Mouse (Mus musculus) C2C12 (cell line): Measurements from ENCODE around the gene Hist1h2bl. TPM values are rescaled to one million over a fixed set of nuclear protein-coding genes. Genes with fewer than 3 reads are reported as not detected.
"Not testable (repeated sequence)": the region's sequence is repeated elsewhere in the genome, so short reads cannot be mapped to it uniquely, and the experiment has no call there.

ENCODE experiments used
- H3K27me3 ChIP-seq: one replicate; pipeline ENCODE4 v1.6.1; 2011; ENCODE audit not compliant: control insufficient read depth, insufficient read depth, insufficient read length
- H3K36me3 ChIP-seq: one replicate; pipeline ENCODE4 v1.6.1; 2011; ENCODE audit not compliant: control insufficient read depth, insufficient read depth
- H3K4me3 ChIP-seq: one replicate; pipeline ENCODE4 v1.5.1; 2011; ENCODE audit warnings: mild to moderate bottlenecking, control low read depth; ENCODE audit not compliant: poor library complexity, insufficient read depth, severe bottlenecking
- H3K79me2 ChIP-seq: one replicate; pipeline ENCODE4 v1.6.1; 2011; ENCODE audit not compliant: control insufficient read depth, insufficient read depth
- H3K79me3 ChIP-seq: one replicate; pipeline ENCODE4 v1.6.1; 2011; ENCODE audit warnings: low read depth, control low read depth
- H3ac ChIP-seq: one replicate; pipeline ENCODE3; 2011; ENCODE audit warnings: low read depth; ENCODE audit not compliant: control insufficient read depth, insufficient read length
- CEBPB ChIP-seq: IDR thresholded peaks from one replicate; pipeline ENCODE4 v1.6.1; 2011; ENCODE audit warnings: low read depth, mild to moderate bottlenecking, control low read depth, moderate library complexity
- CTCF ChIP-seq: IDR thresholded peaks from one replicate; pipeline ENCODE4 v1.5.1; 2011; ENCODE audit not compliant: control insufficient read depth, insufficient read depth, insufficient read length
- FOSL1 ChIP-seq: IDR thresholded peaks from one replicate; pipeline ENCODE4 v1.8.0; 2011; ENCODE audit warnings: mild to moderate bottlenecking, low read length; ENCODE audit not compliant: poor library complexity, insufficient read depth, severe bottlenecking
- MAX ChIP-seq: IDR thresholded peaks from one replicate; pipeline ENCODE4 v1.6.1; 2011; ENCODE audit warnings: mild to moderate bottlenecking, control low read depth
- MYOD1 ChIP-seq: IDR thresholded peaks from one replicate; pipeline ENCODE4 v1.6.1; 2011; ENCODE audit warnings: low read depth; ENCODE audit not compliant: control insufficient read depth, insufficient read length
- MYOG ChIP-seq: IDR thresholded peaks from one replicate; pipeline ENCODE4 v1.6.1; 2011; ENCODE audit not compliant: control insufficient read depth, insufficient read length; ENCODE audit errors: extremely low read depth
- USF1 ChIP-seq: IDR thresholded peaks from one replicate; pipeline ENCODE4 v1.6.1; 2011; ENCODE audit warnings: low read depth, mild to moderate bottlenecking, control low read depth, moderate library complexity
- polyA plus RNA-seq: library from polyadenylated mRNA; unstranded; fragments of >200 nt; fragmentation: generic; extraction: Trizol; gene quantifications from one replicate; pipeline ENCODE4 v1.2.1, GENCODE M21; 2012; ENCODE audit warnings: missing spikeins

The Hist1h2bl gene
- polyA plus RNA-seq, 1 experiment = 9.1 TPM

DNA sequence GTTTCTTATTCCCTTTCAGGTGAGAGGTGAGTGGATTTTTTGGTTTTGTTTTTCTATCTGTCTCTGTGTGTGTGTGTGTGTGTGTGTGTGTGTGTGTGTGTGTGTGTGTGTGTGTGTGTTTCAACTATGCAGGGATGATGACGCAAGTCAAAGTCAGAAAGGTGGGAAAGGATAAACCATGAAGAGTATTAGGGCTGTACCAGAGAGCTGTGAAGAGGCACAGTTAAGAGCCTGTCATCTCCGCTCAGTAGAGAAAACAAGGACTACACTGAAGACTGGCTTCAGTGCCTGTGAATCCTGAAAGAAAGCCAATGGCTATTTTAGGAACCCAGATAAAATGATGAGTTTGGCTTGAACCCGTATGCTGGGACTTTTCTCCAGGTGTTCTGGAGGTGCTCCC, 35.9 kb upstream of the Hist1h2bl start:
- no peak overlapping the region for H3ac ChIP-seq
- no peaks in the 10 kb centered on the region for H3K27me3 ChIP-seq
- peaks cover 9% of the 10 kb centered on the region for H3K79me3 ChIP-seq
- H3K79me2 ChIP-seq = peaks cover 28% of the 10 kb centered on the region
- TF ChIP-seq CEBPB = peak; percentile 33
- no peak for TF ChIP-seq FOSL1
- H3K36me3 ChIP-seq = peaks cover 3% of the 10 kb centered on the region
- no peak overlapping the region for H3K4me3 ChIP-seq

DNA sequence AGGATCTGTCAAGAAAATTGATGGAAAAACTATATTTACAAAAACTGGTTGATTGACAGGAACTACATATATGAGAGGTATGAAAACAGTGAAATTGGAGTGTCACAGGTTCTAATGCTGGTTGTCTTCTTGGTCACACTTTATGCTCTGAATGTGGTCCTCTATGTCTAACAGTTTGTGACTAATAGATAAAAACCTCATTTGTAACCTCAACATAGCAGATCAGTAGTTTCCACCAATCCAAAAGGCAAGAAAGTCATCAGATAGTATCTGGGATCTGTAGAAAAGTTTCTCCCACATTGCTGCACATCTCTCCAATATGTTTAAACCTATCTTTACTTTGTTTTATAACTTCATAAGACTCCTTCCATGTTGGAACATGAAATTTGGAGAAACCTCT, 35.5 kb upstream of the Hist1h2bl start:
- Histone ChIP-seq H3K36me3 (peaks cover 3% of the 10 kb centered on the region), H3K27me3 (no peaks in the 10 kb centered on the region), H3K79me3 (peaks cover 9% of the 10 kb centered on the region), H3ac (no peak overlapping the region), H3K4me3 (no peak overlapping the region), H3K79me2 (peaks cover 28% of the 10 kb centered on the region)
- no peak for TF ChIP-seq CEBPB
- TF ChIP-seq MYOD1 = no peak
- TF ChIP-seq CTCF = no peak

DNA sequence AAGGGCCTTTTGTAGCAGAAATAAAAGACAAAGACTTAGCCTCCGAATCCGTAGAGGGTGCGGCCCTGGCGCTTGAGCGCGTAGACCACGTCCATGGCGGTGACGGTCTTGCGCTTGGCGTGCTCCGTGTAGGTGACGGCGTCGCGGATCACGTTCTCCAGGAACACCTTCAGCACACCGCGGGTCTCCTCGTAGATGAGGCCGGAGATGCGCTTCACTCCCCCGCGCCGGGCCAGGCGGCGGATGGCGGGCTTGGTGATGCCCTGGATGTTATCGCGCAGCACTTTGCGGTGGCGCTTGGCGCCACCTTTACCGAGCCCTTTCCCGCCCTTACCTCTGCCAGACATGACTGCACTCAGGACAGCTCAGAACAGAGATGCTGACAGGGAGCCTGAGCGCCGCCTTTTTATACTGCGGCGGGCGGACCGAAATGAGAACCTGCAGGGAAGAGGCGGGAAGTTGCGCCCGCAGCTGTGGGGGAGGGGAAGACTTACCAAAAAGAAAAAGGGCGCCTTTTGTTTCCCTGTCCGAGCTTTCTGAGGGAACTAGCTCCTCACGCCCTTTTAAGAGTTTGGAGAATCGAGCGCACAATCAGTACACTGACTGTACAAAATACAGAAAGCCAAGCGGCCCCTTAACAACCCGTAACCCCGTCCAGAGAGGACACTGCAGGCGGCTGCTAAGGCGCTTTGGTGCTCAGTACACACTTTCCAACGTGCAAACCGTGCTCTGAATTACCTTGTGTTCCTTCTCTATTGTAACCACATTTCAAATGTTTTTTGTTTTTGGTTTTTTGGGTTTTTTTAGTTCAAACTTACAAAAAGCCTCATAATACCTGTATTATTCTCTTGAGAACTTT, 34.4 kb upstream of the Hist1h2bl start, which contains the start of gene Hist1h4k:
Gene Hist1h4k (minus strand): TSS at position 347 of the 859 bp plus-strand sequence.
- Histone ChIP-seq H3K79me2 (peaks cover 28% of the 10 kb centered on the region), H3K4me3 (peak within 1 kb of the TSS; percentile 31), H3ac (peak within 1 kb of the TSS; percentile 82)
- H3K36me3 ChIP-seq, H3K79me3 ChIP-seq, H3K27me3 ChIP-seq: not testable (repeated sequence)
- TF ChIP-seq CEBPB = peak; percentile 18

DNA sequence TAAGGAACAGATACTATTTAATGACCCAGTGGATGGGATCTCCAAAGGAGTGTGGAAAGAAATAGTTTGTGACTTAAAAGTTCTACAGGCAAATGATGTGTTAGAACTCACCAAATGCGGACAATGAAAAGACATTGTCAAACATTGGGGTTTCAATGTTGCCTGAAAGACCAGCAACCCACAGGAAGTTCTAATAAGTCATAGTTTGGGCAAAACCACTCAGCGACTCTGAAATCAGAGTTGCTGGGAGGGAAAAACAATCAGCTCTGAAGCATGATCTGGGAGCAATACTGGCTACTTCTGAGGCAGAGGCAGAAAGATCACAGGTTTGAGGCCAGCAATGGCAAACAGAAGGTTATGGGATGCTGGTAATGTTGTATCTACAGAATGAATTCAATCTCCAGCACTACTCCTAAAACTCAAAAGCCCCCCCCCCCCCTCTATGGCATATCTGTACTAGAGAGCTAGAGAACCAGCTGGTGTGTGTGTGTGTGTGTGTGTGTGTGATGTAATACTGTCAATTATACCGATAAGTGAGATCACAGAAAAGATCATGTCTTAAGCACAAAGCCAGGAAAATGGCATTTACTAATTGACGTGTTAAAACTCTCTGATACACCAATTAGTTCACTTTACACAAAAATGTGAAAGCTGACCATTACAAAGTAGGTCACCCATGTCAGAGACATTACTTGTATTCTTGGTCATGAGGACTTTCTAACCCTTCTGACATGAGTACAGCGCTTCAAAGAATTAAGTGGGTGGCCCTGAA, 33.6 kb upstream of the Hist1h2bl start:
- TF ChIP-seq CEBPB (no peak), CTCF (no peak), MYOG (no peak), FOSL1 (no peak), MYOD1 (no peak), USF1 (no peak), MAX (no peak)
- peak overlapping the region; percentile 82 for H3ac ChIP-seq
- H3K36me3 ChIP-seq = peaks cover 3% of the 10 kb centered on the region
- no peaks in the 10 kb centered on the region for H3K27me3 ChIP-seq
- H3K79me2 ChIP-seq = peaks cover 28% of the 10 kb centered on the region
- peaks cover 9% of the 10 kb centered on the region for H3K79me3 ChIP-seq
- peak overlapping the region; percentile 31 for H3K4me3 ChIP-seq

DNA sequence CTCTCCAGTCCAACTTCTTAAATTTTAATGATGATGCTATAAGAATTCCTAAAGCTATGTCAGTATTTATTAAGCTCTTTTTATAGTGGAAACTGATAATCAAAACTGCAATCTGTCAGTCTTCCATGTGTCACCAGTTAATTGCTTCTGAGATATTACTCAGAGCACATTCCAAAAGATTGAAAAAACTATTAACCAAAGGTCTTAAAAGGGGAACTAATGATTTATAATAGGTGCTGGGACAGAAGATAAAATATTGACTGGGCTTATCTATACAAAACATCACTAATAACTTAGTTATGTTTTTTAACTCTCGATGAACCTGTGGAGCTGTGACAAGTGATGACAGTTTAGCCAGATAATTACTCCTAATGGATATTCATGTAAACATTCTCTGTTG, 29.1 kb upstream of the Hist1h2bl start:
- no peaks in the 10 kb centered on the region for H3K27me3 ChIP-seq
- peaks cover 3% of the 10 kb centered on the region for H3K36me3 ChIP-seq
- H3K4me3 ChIP-seq = no peak overlapping the region
- H3K79me2 ChIP-seq = peaks cover 28% of the 10 kb centered on the region
- TF ChIP-seq USF1 (no peak), MAX (no peak), CTCF (no peak), MYOG (no peak), CEBPB (no peak), MYOD1 (no peak)
- no peak overlapping the region for H3ac ChIP-seq
- peaks cover 9% of the 10 kb centered on the region for H3K79me3 ChIP-seq

DNA sequence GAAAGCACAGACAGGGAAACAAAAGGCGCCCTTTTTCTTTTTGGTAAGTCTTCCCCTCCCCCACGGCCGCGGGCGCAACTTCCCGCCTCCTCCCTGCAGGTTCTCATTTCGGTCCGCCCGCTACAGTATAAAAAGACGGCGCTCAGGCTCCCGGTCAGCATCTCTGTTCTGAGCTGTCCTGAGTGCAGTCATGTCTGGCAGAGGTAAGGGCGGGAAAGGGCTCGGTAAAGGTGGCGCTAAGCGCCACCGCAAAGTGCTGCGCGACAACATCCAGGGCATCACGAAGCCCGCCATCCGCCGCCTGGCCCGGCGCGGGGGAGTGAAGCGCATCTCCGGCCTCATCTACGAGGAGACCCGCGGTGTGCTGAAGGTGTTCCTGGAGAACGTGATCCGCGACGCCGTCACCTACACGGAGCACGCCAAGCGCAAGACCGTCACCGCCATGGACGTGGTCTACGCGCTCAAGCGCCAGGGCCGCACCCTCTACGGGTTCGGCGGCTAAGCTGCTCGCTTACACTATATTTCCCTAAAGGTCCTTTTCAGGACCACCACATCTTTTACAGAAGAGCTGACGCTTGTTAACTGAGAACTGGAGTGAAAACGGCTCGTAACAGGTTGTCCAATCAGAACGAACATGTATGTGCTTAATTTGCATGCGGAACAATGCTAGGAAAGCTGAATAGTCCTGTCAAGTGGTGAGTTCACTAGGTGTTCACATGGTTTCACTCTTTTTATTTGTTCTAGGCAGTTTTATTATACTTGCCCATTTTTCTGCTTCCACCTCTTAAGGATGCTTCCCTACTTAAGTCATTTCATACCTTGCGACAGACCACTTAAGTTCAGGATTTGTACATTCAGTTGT, 19.2 kb upstream of the Hist1h2bl start, which contains the start of gene Hist1h4j:
Gene Hist1h4j (plus strand): TSS at position 159 of the 862 bp plus-strand sequence.
- H3K4me3 ChIP-seq = peak within 1 kb of the TSS; percentile 29
- H3K79me3 ChIP-seq, H3K79me2 ChIP-seq, H3K36me3 ChIP-seq, H3K27me3 ChIP-seq: not testable (repeated sequence)
- peak within 1 kb of the TSS; percentile 28 for H3ac ChIP-seq
